Mouse (Mus musculus) embryo, embryonic 9.5 days (tissue): ENCODE data around the gene Dcun1d3.

Experiments used
- DNase-seq: peaks from one replicate; pipeline ENCODE4 v3.0.0-alpha.2; 2017; ENCODE audit errors: extremely low spot score

Gene Dcun1d3

GRCm38 (mm10) chr7:119873050-119873449 lies 23.0 kb downstream of the Dcun1d3 start:
- no peak for DNase-seq

- DNase-seq = no peak
Observed at GRCm38 (mm10) chr7:119872204-119872603, 23.9 kb downstream of the Dcun1d3 start.

- no peak for DNase-seq
Observed at GRCm38 (mm10) chr7:119866136-119866535, 30.0 kb downstream of the Dcun1d3 start.

GRCm38 (mm10) chr7:119864500-119864899 lies 31.6 kb downstream of the Dcun1d3 start:
- no peak for DNase-seq

- DNase-seq = no peak
Observed at GRCm38 (mm10) chr7:119862167-119862566, 33.9 kb downstream of the Dcun1d3 start.

- peak; percentile 76 for DNase-seq
Observed at GRCm38 (mm10) chr7:119861335-119862091, 34.6 kb downstream of the Dcun1d3 start.

GRCm38 (mm10) chr7:119860971-119861334 lies 35.1 kb downstream of the Dcun1d3 start:
- no peak for DNase-seq

GRCm38 (mm10) chr7:119860554-119860953 lies 35.5 kb downstream of the Dcun1d3 start:
- no peak for DNase-seq

GRCm38 (mm10) chr7:119860116-119860515 lies 36.0 kb downstream of the Dcun1d3 start:
- no peak for DNase-seq

GRCm38 (mm10) chr7:119859476-119859875 lies 36.6 kb downstream of the Dcun1d3 start:
- DNase-seq = no peak

GRCm38 (mm10) chr7:119855031-119855430 lies 41.1 kb downstream of the Dcun1d3 start:
- no peak for DNase-seq

- no peak for DNase-seq
Observed at GRCm38 (mm10) chr7:119854362-119854761, 41.7 kb downstream of the Dcun1d3 start.

GRCm38 (mm10) chr7:119853186-119853585 lies 42.9 kb downstream of the Dcun1d3 start:
- no peak for DNase-seq

GRCm38 (mm10) chr7:119852494-119852893 lies 43.6 kb downstream of the Dcun1d3 start:
- DNase-seq = no peak

- DNase-seq = no peak
Observed at GRCm38 (mm10) chr7:119850737-119851136, 45.4 kb downstream of the Dcun1d3 start.

GRCm38 (mm10) chr7:119849096-119849495 lies 47.0 kb downstream of the Dcun1d3 start:
- peak; percentile 57 for DNase-seq

GRCm38 (mm10) chr7:119847396-119847795 lies 48.7 kb downstream of the Dcun1d3 start:
- no peak for DNase-seq

- DNase-seq = no peak
Observed at GRCm38 (mm10) chr7:119845541-119845940, 50.6 kb downstream of the Dcun1d3 start.

- no peak for DNase-seq
Observed at GRCm38 (mm10) chr7:119841820-119842449, 54.2 kb downstream of the Dcun1d3 start.

- no peak for DNase-seq
Observed at GRCm38 (mm10) chr7:119835996-119836777, 59.9 kb downstream of the Dcun1d3 start.

GRCm38 (mm10) chr7:119835371-119835770 lies 60.7 kb downstream of the Dcun1d3 start:
- no peak for DNase-seq

- DNase-seq = no peak
Observed at GRCm38 (mm10) chr7:119808723-119809122, 87.4 kb downstream of the Dcun1d3 start.

GRCm38 (mm10) chr7:119807396-119807795 lies 88.7 kb downstream of the Dcun1d3 start:
- DNase-seq = no peak
